8 mouse cellular contexts compared by ENCODE assay signal in the genomic region with DNA sequence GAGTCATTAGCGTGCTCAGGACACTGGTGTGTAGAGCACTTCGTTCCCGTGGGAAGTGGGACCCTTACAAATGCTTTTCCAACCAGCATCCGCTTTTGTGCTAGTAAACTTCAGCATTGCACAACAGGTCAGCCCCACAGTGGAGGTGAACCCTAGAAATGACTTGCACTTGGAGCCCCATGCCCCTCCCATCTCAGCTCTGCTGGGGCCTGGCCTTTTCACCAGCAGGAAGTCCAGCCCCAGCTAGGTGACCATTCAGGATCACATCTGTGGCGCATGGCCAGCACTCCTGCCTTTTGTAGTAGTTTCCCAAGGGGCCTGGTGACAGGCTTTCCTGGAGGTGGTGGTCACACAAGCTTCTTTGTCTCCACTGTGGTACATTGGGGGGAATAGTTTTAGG. TPM values are rescaled to one million over a fixed set of nuclear protein-coding genes. Genes with fewer than 3 reads are reported as not detected.
DNase-seq lines count a peak whose midpoint lies in the region; ATAC-seq and TF ChIP-seq lines count a peak whose summit lies in the region.

No protein-coding gene starts in this region.

- no peak for TF ChIP-seq CTCF in heart, adult 2 months (IDR thresholded peaks at IDR 0.05)
- TF ChIP-seq CTCF in kidney, adult 2 months (conservative IDR thresholded peaks at IDR 0.05; ENCODE audit: insufficient read depth, insufficient read length, low read depth, low read length) = no peak
- no peak for TF ChIP-seq CTCF in lung, embryonic 14.5 days (IDR thresholded peaks at IDR 0.05; ENCODE audit: low read depth)
- no peak for TF ChIP-seq CTCF in small intestine, adult 2 months (IDR thresholded peaks at IDR 0.05; ENCODE audit: extremely low read depth, insufficient read length, insufficient replicate concordance, low read depth, low read length)

- H3K79me2 ChIP-seq in heart, adult 2 months (replicated peaks; ENCODE audit: control insufficient read depth, insufficient read depth, low read length) = no peaks in the 10 kb centered on the region

- H3K4me3 ChIP-seq in heart, adult 2 months = no peak overlapping the region; the same call in 1 of the 2 replicates
- H3K4me3 ChIP-seq in kidney, adult 2 months (ENCODE audit: insufficient read depth, low read depth, low read length) = peak overlapping the region; percentile 100
- H3K4me3 ChIP-seq in lung, embryonic 14.5 days (ENCODE audit: low read depth, low read length) = peak overlapping the region; percentile 52
- H3K4me3 ChIP-seq in small intestine, adult 2 months (ENCODE audit: low read depth, low read length) = peak overlapping the region; percentile 100

- no peak for TF ChIP-seq EP300 in heart, adult 2 months (IDR thresholded peaks at IDR 0.05; ENCODE audit: insufficient read depth, low read depth, low read length)

- H3K9ac ChIP-seq in heart, adult 2 months (ENCODE audit: low read depth, low read length) = no peak overlapping the region
- peak overlapping the region; percentile 64 for H3K9ac ChIP-seq in lung, embryonic 14.5 days

- TF ChIP-seq POLR2A in heart, adult 2 months (IDR thresholded peaks at IDR 0.05; ENCODE audit: insufficient read depth, low read depth, low read length) = no peak
- no peak for TF ChIP-seq POLR2A in kidney, adult 2 months (IDR thresholded peaks at IDR 0.05; ENCODE audit: low read depth, low read length)
- TF ChIP-seq POLR2A in small intestine, adult 2 months (IDR thresholded peaks at IDR 0.05; ENCODE audit: low read depth, low read length) = no peak

- WGBS in heart, adult 2 months = 37% methylated on average over 5 of the region's 5 CpGs
- 50% methylated on average over 5 of the region's 5 CpGs for WGBS in kidney, adult 2 months
- 27% methylated on average over 5 of the region's 5 CpGs for WGBS in lung, embryonic 14.5 days
- WGBS in small intestine, adult 2 months = 28% methylated on average over 5 of the region's 5 CpGs

- H3K27me3 ChIP-seq in heart, adult 2 months (ENCODE audit: control insufficient read depth, insufficient read depth, low read length) = no peaks in the 10 kb centered on the region
- H3K27me3 ChIP-seq in kidney, adult 2 months (replicated peaks; ENCODE audit: control insufficient read depth, insufficient read depth, low read length) = no peaks in the 10 kb centered on the region
- no peaks in the 10 kb centered on the region; the same call in 1 of the 2 replicates for H3K27me3 ChIP-seq in lung, embryonic 14.5 days (ENCODE audit: insufficient read depth, low read length)
- no peaks in the 10 kb centered on the region for H3K27me3 ChIP-seq in small intestine, adult 2 months (ENCODE audit: control insufficient read depth, insufficient read depth, low read length)

- intact Hi-C loops in heart, adult 2 months (cut with DNase I) = loop anchor here (5.0 kb wide), 3 partner anchors 119 to 456 kb away; a partner anchor contains a TSS

- H3K36me3 ChIP-seq in heart, adult 2 months (ENCODE audit: control insufficient read depth, insufficient read depth, low read length) = peaks cover 4% of the 10 kb centered on the region; the same call in 1 of the 2 replicates
- H3K36me3 ChIP-seq in kidney, adult 2 months (ENCODE audit: control insufficient read depth, insufficient read depth, low read length) = no peaks in the 10 kb centered on the region
- H3K36me3 ChIP-seq in lung, embryonic 14.5 days (ENCODE audit: insufficient read depth) = no peaks in the 10 kb centered on the region
- no peaks in the 10 kb centered on the region for H3K36me3 ChIP-seq in small intestine, adult 2 months (ENCODE audit: control insufficient read depth, insufficient read depth, low read length)

- H3K4me2 ChIP-seq in lung, embryonic 14.5 days = peak overlapping the region; percentile 77

- ATAC-seq in lung, embryonic 14.5 days (ENCODE audit: insufficient read depth) = no peak

- H3K4me1 ChIP-seq in heart, adult 2 months (ENCODE audit: control insufficient read depth, insufficient read depth, low read length) = peaks cover 1% of the 10 kb centered on the region
- H3K4me1 ChIP-seq in kidney, adult 2 months (ENCODE audit: control insufficient read depth, insufficient read depth, low read length) = peaks cover 5% of the 10 kb centered on the region; the same call in 1 of the 2 replicates
- no peaks in the 10 kb centered on the region; the same call in 1 of the 2 replicates for H3K4me1 ChIP-seq in lung, embryonic 14.5 days (ENCODE audit: insufficient read depth)
- peaks cover 16% of the 10 kb centered on the region for H3K4me1 ChIP-seq in small intestine, adult 2 months (ENCODE audit: control insufficient read depth, insufficient read depth, insufficient read length, low read length)

- no peak overlapping the region for H3K27ac ChIP-seq in heart, adult 2 months
- H3K27ac ChIP-seq in kidney, adult 2 months (ENCODE audit: insufficient read depth, low read depth, low read length) = peak overlapping the region; percentile 47
- H3K27ac ChIP-seq in lung, embryonic 14.5 days (ENCODE audit: low read depth) = no peak overlapping the region
- peak overlapping the region; percentile 64 for H3K27ac ChIP-seq in small intestine, adult 2 months (ENCODE audit: insufficient read depth, low read depth, low read length)

- no peaks in the 10 kb centered on the region for H3K9me3 ChIP-seq in lung, embryonic 14.5 days (ENCODE audit: low read depth, low read length)

- peak; percentile 18 for DNase-seq in ovary, postnatal 36 days (ENCODE audit: low spot score)
- no peak for DNase-seq in ovary, adult 18-20 months (ENCODE audit: low spot score)
- DNase-seq in heart, adult 2 months = peak; percentile 37 to 45
- DNase-seq in kidney, adult 2 months = peak; percentile 61
- DNase-seq in lung, embryonic 14.5 days = no peak
- no peak for DNase-seq in adipocyte (ENCODE audit: low spot score)
- no peak for DNase-seq in right cerebral cortex, postnatal 10 days (ENCODE audit: low spot score in 2 of 2)

RNA-seq across cellular contexts. Expression of a gene that starts 1.8 kb away (rescaled TPM):
- total RNA-seq in heart, adult 2 months (2021) = 10 to 100 TPM; 14.3 to 27.2 TPM
- 16.3 and 28.6 TPM in 2 replicates for polyA plus RNA-seq in heart, adult 2 months (2012; rRNA removed)
- 15.9 and 16.3 TPM in 2 replicates for polyA plus RNA-seq in kidney, adult 2 months (2012; rRNA removed)
- 36.8 and 42.0 TPM in 2 replicates for polyA plus RNA-seq in lung, embryonic 14.5 days (2014; fragmentation: Nextera tagmentation; extraction: Ambion mirVana)
- polyA plus RNA-seq in small intestine, adult 2 months (2012; rRNA removed) = 8.5 and 12.4 TPM in 2 replicates

Comparison
In these comparisons a context has a peak if more than half of its experiments do, and no peak if none do; other contexts are left out.
1. DNase-seq: peak in ovary, postnatal 36 days (single experiment), heart, adult 2 months (2 of 2) and kidney, adult 2 months (single experiment); none in ovary, adult 18-20 months (single experiment), lung, embryonic 14.5 days (single experiment), adipocyte (single experiment) and right cerebral cortex, postnatal 10 days (0 of 2).
2. H3K27ac ChIP-seq: peak in kidney, adult 2 months (single experiment) and small intestine, adult 2 months (single experiment); none in heart, adult 2 months (single experiment) and lung, embryonic 14.5 days (single experiment).